Mouse (Mus musculus) kidney, postnatal 0 days (tissue): ENCODE data around the gene Rars. TPM values are rescaled to one million over a fixed set of nuclear protein-coding genes. Genes with fewer than 3 reads are reported as not detected.
A peak's percentile ranks its signal among the peaks of the same experiment; 100 is the strongest.

ENCODE experiments used
- ATAC-seq: fragments of 200-750 bp; cut with Nextera tagmentation; replicated peaks from 2 replicates; pipeline ENCODE4 v1.8.0; 2017; ENCODE audit warnings: low read depth, moderate number of reproducible peaks, moderate TSS enrichment, moderate library complexity; ENCODE audit not compliant: low FRiP score
- DNase-seq: peaks from one replicate; pipeline ENCODE4 v3.0.0-alpha.2; 2016; ENCODE audit warnings: low spot score
- H3K27ac ChIP-seq: fragments of 300-500 bp; sonication (generic); 2 replicates; pipeline ENCODE4 v1.5.1; 2014; ENCODE audit warnings: mild to moderate bottlenecking
- H3K27me3 ChIP-seq: fragments of 300-500 bp; sonication (generic); 2 replicates; pipeline ENCODE4 v1.6.1; 2014; ENCODE audit warnings: low read length, mixed read lengths; ENCODE audit not compliant: insufficient read depth
- H3K36me3 ChIP-seq: fragments of 300-500 bp; sonication (generic); 2 replicates; pipeline ENCODE4 v1.6.1; 2014; ENCODE audit warnings: low read length, mixed read lengths; ENCODE audit not compliant: insufficient read depth
- H3K4me1 ChIP-seq: fragments of 300-500 bp; sonication (generic); replicated peaks from 2 replicates; pipeline ENCODE4 v1.6.1; 2014; ENCODE audit warnings: antibody characterized with exemption, low read length, mixed read lengths; ENCODE audit not compliant: insufficient read depth
- H3K4me2 ChIP-seq: fragments of 300-500 bp; sonication (generic); 2 replicates; pipeline ENCODE4 v1.6.1; 2014; ENCODE audit warnings: mild to moderate bottlenecking, low read length, moderate library complexity, mixed read lengths
- H3K4me3 ChIP-seq: fragments of 300-500 bp; sonication (generic); replicated peaks from 2 replicates; pipeline ENCODE4 v1.5.1; 2014; ENCODE audit warnings: low read depth, low read length
- H3K9ac ChIP-seq: fragments of 300-500 bp; sonication (generic); 2 replicates; pipeline ENCODE4 v1.6.1; 2014; ENCODE audit warnings: low read depth, low read length
- H3K9me3 ChIP-seq: fragments of 300-500 bp; sonication (generic); replicated peaks from 2 replicates; pipeline ENCODE4 v1.6.1; 2016; ENCODE audit warnings: low read length, inconsistent platforms, mixed read lengths
- CTCF ChIP-seq: IDR thresholded peaks from 2 replicates; pipeline ENCODE4 v1.5.1; 2016; ENCODE audit warnings: antibody characterized with exemption, low read depth, mild to moderate bottlenecking, moderate library complexity
- WGBS: fragments of 180-500 bp; shearing (Covaris S2); extraction: QIAGEN DNeasy Blood & Tissue Kit; methylation state at CpG from one replicate; pipeline ENCODE4 v1.1.7; 2014; 5-methylcytosine and 5-hydroxymethylcytosine counted together
- polyA plus RNA-seq: library from polyadenylated mRNA; unstranded; fragments of >200 nt; fragmentation: Nextera tagmentation; extraction: Ambion mirVana; gene quantifications from 2 replicates; pipeline ENCODE4 v1.2.1, GENCODE M21; 2015

The Rars gene
- polyA plus RNA-seq, result 67.9 and 72.1 TPM in 2 replicates

DNA sequence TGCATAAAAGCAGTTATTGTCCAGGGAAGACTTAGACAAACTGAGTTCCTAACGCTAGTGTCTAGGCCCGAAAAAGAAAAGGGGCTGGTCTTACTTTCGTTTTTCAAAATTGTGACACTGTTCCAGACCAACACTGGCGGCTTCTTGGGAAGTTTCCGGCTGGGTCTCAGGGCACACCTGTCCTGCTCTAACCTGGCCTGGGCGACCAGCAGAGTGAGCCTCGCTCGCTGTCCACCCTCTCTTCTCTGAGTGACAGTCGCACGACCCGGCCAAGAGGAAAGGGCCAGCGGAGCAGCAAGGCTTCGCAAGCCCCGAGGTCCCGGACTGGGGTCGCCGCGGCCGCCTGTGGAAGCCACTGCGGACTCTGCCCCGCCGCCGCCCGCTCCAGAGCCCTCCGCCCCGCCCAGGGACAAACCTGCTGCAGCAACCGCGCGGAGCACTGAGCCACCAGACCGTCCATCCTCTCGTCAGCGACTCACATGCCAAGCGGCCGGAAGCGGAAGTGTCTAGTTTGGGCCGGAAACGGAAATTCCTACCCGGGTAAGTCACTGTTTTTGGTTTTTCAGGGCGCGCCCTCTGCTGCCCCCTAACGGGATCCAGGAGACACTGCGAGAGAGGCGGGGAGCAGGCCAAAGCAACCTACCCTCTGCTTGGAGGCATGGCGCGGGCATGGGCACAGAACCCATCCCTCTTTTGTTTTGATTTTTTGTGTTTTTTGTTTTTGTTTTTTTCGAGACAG is at the start of gene Rars:
Rars (minus strand) TSS at position 485 of the 739 bp plus-strand sequence.
- Histone ChIP-seq H3K27ac (peak within 1 kb of the TSS; percentile 62), H3K4me2 (peak within 1 kb of the TSS; percentile 60), H3K27me3 (no peaks in the 10 kb centered on the region), H3K4me1 (no peaks in the 10 kb centered on the region), H3K36me3 (peaks cover 5% of the 10 kb centered on the region; the same call in 1 of the 2 replicates), H3K4me3 (peak within 1 kb of the TSS; percentile 69), H3K9me3 (no peaks in the 10 kb centered on the region), H3K9ac (peak within 1 kb of the TSS; percentile 77)
- peak; percentile 97 for DNase-seq
- peak; percentile 91 for TF ChIP-seq CTCF
- WGBS, result 1% methylated on average over 45 of the region's 46 CpGs
- ATAC-seq, result peak; percentile 86

- Histone ChIP-seq H3K4me3 (no peak overlapping the region), H3K36me3 (0 out of 2 replicates have a peak, but pooled peaks cover 10% of the 10 kb centered on the region), H3K4me2 (no peak overlapping the region), H3K4me1 (no peaks in the 10 kb centered on the region), H3K9ac (no peak overlapping the region), H3K27ac (no peak overlapping the region), H3K27me3 (no peaks in the 10 kb centered on the region), H3K9me3 (no peaks in the 10 kb centered on the region)
- WGBS, result 94% methylated on average over 6 of the region's 6 CpGs
- no peak for ATAC-seq
- DNase-seq, result no peak
- no peak for TF ChIP-seq CTCF
Measured at GRCm38 (mm10) chr11:35882777-35883176, 48.5 kb upstream of the Rars start.

- Histone ChIP-seq H3K9ac (no peak overlapping the region), H3K4me2 (no peak overlapping the region), H3K9me3 (no peaks in the 10 kb centered on the region), H3K4me3 (no peak overlapping the region), H3K27ac (no peak overlapping the region), H3K36me3 (0 out of 2 replicates have a peak, but pooled peaks cover 13% of the 10 kb centered on the region), H3K4me1 (no peaks in the 10 kb centered on the region), H3K27me3 (no peaks in the 10 kb centered on the region)
- WGBS, result 54% methylated on average over 4 of the region's 4 CpGs
- TF ChIP-seq CTCF, result no peak
- DNase-seq, result no peak
- no peak for ATAC-seq
Measured at GRCm38 (mm10) chr11:35878559-35878897, 44.2 kb upstream of the Rars start.

- Histone ChIP-seq H3K27ac (no peak overlapping the region), H3K9ac (no peak overlapping the region), H3K27me3 (no peaks in the 10 kb centered on the region), H3K4me2 (no peak overlapping the region), H3K36me3 (0 out of 2 replicates have a peak, but pooled peaks cover 8% of the 10 kb centered on the region), H3K4me3 (no peak overlapping the region), H3K4me1 (no peaks in the 10 kb centered on the region), H3K9me3 (no peaks in the 10 kb centered on the region)
- TF ChIP-seq CTCF, result no peak
- no peak for DNase-seq
- ATAC-seq, result no peak; the same call in 1 of the 2 replicates
- 51% methylated on average over 14 of the region's 14 CpGs for WGBS
Measured at GRCm38 (mm10) chr11:35877651-35878558, 43.6 kb upstream of the Rars start.

GRCm38 (mm10) chr11:35873624-35874244 is 39.4 kb upstream of the Rars start:
- H3K4me2 ChIP-seq, result no peak overlapping the region
- WGBS, result 51% methylated on average over 21 of the region's 21 CpGs
- no peak for DNase-seq

DNA sequence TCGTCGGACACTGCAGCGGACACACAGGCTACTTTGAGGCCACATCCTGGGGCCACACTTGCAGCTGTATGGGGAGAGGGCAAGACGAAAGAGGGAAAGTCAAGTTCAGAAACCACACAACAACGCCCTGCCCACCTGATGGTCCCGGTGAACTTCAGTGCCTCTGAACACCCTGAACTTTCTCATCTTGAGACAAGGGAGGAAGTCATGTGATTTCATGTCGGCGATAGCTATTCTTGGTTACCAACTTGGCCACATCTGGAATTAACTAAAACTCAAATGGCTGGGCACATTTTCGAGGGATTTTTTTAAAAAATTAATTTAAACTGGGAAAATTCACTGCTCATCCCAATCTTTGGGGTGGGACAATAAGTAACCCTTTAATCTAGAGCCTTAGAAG is 36.7 kb upstream of the Rars start:
- DNase-seq (no peak), ATAC-seq (no peak)
- H3K36me3 ChIP-seq, result 0 out of 2 replicates have a peak, but pooled peaks cover 17% of the 10 kb centered on the region
- no peak overlapping the region for H3K4me3 ChIP-seq
- no peak overlapping the region for H3K4me2 ChIP-seq
- no peak overlapping the region for H3K27ac ChIP-seq
- 84% methylated on average over 9 of the region's 9 CpGs for WGBS
- no peaks in the 10 kb centered on the region for H3K4me1 ChIP-seq
- TF ChIP-seq CTCF, result no peak
- H3K27me3 ChIP-seq, result no peaks in the 10 kb centered on the region
- H3K9ac ChIP-seq, result no peak overlapping the region
- H3K9me3 ChIP-seq, result no peaks in the 10 kb centered on the region

More at GRCm38 (mm10) chr11:35873624-35874244, 39.4 kb upstream of the Rars start:
- Histone ChIP-seq H3K27me3 (no peaks in the 10 kb centered on the region), H3K4me3 (no peak overlapping the region), H3K9ac (no peak overlapping the region), H3K36me3 (0 out of 2 replicates have a peak, but pooled peaks cover 13% of the 10 kb centered on the region), H3K9me3 (no peaks in the 10 kb centered on the region), H3K27ac (no peak overlapping the region), H3K4me1 (no peaks in the 10 kb centered on the region)
- ATAC-seq, result no peak
- TF ChIP-seq CTCF, result no peak
